Mouse (Mus musculus) cerebellum, postnatal 4 days (tissue): Measurements from ENCODE around the gene Bub1.
A peak's percentile ranks its signal among the peaks of the same experiment; 100 is the strongest.

Experiments
- DNase-seq, 2 experiments: peaks; one replicate each; pipeline ENCODE4 v3.0.0; 2022; ENCODE audit warnings: low spot score in 2 of 2, mixed read lengths in 1 of 2

The Bub1 gene

GRCm38 (mm10) chr2:127831401-127832102, at the start of gene Bub1:
Gene Bub1 (minus strand): TSS chr2:127831865.
- DNase-seq: peak; percentile 89 to 96

DNA sequence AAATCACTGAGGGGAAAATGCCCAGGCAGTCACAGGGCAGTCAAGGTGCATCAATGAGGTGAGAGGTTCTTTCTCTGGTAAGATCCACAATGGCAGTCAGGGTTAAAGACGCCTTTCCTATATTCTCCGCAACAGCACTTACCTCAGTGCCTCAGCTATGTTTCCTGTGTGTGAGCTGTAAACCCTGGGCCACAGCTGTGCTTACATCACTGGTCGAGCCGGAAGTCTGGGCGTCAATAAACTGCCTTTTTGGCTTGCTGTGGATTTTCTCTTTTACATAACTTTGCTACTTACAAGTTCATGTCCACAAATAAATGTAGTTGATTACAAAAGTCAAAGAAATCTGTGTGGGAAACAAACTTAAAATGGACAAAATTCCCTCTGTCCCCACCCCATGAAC, 49.4 kb upstream of the Bub1 start:
- DNase-seq: no peak

DNA sequence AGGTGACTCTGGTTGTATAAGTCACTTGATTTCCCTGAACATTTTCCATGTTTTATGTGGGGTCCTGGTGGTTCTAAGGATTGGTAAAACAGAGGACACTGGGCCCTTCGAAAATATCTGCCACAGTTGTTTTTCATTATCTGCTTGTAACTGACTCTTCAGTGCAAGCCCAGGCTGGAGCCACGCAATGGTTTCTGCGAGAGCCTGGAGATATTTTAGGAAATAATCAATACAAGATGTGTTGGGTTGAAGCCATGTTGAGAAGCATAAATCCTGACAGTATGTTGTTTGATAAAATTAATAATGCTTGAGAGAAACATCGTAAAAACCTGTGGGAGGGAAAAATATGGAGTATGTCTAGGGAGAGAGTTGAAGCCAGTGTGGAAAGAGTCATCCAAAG, 32.7 kb upstream of the Bub1 start:
- no peak for DNase-seq

DNA sequence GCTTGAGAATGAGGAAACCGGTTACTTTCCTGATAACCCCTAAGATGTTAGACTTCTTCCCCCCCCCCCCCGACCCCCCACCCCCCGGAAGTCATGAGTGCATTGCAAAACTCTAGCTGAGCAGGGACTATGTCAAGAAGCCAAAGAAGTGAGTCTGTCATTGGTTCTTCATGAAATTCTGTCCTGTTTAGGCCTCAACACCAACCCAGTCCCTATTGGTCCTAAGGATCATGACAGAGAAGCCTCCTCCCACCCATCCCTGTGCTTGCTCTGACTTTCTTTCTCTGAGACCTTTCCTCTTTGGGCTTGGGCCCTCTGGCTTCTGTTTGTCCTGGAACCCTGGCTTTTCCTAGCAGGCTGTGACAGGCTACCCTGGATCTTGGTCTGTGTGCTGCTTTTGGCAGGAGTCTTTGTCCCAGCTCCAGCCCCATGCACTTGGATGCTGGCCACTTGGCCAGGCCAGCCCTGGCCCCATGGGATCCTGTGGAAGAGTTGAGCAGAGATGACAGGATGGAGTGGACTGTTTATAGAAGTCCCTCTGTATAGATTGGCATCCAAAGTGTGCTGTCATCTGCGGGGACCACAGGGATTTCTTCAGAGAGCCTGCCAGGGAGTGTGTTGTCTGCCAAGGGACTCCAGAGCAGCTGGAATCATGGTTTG, 22.8 kb upstream of the Bub1 start:
- DNase-seq: peak; percentile 65 to 89

GRCm38 (mm10) chr2:127850371-127850770, 18.7 kb upstream of the Bub1 start:
- DNase-seq: no peak

- DNase-seq: no peak
These were observed 14.9 kb upstream of the Bub1 start for GRCm38 (mm10) chr2:127846571-127846970.

GRCm38 (mm10) chr2:127846008-127846407, 14.3 kb upstream of the Bub1 start:
- no peak for DNase-seq

- no peak for DNase-seq
These were observed 13.8 kb upstream of the Bub1 start for GRCm38 (mm10) chr2:127845346-127845982.

- DNase-seq: no peak
These were observed 10.8 kb upstream of the Bub1 start for GRCm38 (mm10) chr2:127842421-127842820.

- DNase-seq: no peak
These were observed 9.7 kb upstream of the Bub1 start for GRCm38 (mm10) chr2:127841402-127841801.

DNA sequence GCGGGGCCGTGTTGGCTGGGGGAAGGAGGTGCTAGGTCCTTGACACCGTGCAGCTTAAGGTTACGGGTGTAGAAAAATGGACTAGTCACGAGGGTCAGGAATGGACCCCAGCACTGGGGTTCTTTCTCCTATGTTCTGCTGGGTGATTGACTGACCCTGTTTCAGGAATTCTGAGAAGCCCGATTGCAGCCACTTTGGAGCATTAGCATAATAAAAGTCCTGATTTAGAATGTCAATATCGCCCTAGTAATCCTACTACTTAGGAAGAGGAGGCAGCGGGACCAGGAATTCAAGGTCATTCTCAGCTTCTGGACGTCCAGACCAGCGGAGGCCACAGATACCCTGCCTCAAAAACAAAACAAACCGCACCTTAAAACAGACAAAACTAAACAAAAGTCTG, 7.8 kb upstream of the Bub1 start:
- DNase-seq: no peak

DNA sequence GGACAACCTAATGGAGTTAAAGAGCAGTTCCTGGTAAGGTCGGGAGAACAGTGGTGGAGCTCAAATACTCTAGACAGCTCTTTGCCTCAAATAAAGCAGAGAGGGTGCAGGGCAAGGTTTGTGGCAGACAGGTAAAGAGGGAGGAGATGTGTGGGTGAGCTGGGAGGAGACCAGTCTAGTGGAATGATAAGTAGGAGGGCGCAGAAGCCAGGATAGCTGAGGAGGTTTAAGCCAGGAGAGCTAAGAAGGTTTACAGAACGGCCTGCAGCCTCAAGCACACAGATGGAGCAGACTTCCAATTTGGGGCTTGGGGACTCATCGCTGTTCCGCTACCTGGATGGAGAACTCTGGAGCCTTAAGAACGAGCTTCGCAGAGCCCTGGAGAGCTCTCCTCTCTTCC, 6.9 kb upstream of the Bub1 start, which contains the start of gene Acoxl:
Acoxl (plus strand) TSS at position 301 of the 400 bp plus-strand sequence.
- no peak for DNase-seq

GRCm38 (mm10) chr2:127832833-127833190, 1.1 kb upstream of the Bub1 start:
- DNase-seq: no peak

DNA sequence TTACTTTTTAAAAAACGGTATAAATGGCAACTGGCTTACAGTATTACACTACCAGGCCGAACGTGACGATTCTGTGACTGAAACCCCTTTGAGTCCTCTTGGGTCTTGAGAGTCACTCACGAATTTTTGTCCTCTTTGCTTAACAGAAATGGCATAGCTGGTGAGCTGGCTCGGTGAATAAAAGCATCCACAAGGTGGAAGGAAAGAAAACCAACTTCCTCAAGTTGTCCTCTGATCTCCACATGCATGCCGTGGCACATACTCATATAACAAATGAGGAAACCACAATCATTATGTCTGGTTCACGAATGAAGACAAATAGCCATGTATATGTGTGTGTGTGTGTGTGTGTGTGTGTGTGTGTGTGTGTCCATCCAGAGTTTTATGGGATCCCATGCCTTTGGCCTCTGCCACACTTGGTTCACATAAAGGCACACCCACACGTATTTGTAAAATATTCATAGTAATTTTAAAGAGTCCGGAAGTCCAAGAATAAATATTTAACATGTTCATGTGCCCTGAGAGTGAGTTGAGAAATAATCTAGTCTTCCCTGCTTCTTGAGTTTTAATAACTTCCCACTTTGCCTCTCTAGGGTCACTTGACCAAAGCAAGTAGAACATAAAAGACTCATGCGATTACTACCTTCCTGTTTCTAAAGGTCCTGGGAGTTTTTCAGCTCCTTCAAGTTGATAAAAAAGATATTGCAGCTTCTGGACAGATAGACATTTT, 603 bp upstream of the Bub1 start:
- no peak for DNase-seq

DNA sequence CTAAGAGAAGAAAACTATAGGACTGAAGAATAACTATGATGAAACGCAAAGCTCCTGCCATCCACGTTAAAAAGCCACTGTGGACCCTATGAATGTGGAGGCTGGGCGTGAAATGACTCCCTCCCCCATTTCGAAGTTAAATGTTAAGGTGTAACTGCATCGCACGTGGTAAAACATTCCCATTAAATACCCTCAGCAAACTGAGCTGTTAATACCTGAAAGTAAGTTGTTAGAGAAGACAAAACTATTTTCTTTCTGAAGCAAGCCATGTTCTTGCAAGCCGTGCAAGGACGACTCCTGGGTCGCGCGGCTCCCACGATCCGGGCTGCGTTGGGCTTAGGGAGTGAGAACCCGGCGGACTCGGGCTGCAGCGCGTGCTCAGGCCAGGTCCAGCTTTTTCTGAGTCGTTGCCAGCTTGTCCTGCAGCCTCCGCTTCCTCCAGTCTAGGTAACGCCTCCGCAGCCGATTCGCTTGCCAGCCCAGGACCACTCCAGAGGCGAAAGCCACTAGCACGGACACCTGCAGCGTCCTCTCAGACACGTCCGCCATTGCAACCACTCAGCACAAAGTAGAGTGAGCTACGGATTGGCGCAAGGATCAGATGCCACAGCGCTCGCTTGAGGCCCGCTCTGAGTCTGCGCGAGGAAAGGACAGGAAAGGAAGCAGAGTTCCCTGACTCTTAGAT, 39.6 kb downstream of the Bub1 start, which contains the start of gene Mtln:
Mtln (minus strand) TSS at position 570 of the 685 bp plus-strand sequence.
- DNase-seq: peak; percentile 63 to 81

GRCm38 (mm10) chr2:127789651-127790270, 41.9 kb downstream of the Bub1 start:
- no peak for DNase-seq

- no peak for DNase-seq
These were observed 42.5 kb downstream of the Bub1 start for GRCm38 (mm10) chr2:127789138-127789537.

- DNase-seq: peak; percentile 75 to 81
These were observed 43.1 kb downstream of the Bub1 start, which contains the start of gene Nphp1 for GRCm38 (mm10) chr2:127788440-127789116. Gene Nphp1 (minus strand): TSS chr2:127788897.

DNA sequence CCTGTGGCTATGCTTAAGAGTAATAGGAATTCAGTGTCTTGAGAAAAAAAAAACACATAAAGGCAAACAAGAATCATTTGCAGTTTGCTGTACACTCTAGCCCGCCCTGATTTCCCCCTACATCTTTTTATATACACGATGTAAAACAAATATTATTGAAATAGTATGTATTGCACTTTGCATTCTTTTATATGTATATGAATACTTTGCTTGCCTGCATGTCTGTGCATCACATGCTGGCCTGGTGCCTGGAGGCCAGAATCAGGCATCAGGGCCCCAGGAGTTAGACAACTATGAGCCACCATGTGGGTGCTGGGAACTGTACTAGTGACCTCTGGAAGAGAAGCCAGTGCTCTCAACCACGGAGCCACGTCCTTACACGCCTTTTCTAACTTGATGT, 44.4 kb downstream of the Bub1 start:
- no peak for DNase-seq

GRCm38 (mm10) chr2:127778451-127778850, 53.2 kb downstream of the Bub1 start:
- no peak for DNase-seq
